Mouse (Mus musculus): Measurements from ENCODE around the gene Il5.
"Not testable (repeated sequence)": the region's sequence is repeated elsewhere in the genome, so short reads cannot be mapped to it uniquely, and the experiment has no call there.

The Il5 gene

DNA sequence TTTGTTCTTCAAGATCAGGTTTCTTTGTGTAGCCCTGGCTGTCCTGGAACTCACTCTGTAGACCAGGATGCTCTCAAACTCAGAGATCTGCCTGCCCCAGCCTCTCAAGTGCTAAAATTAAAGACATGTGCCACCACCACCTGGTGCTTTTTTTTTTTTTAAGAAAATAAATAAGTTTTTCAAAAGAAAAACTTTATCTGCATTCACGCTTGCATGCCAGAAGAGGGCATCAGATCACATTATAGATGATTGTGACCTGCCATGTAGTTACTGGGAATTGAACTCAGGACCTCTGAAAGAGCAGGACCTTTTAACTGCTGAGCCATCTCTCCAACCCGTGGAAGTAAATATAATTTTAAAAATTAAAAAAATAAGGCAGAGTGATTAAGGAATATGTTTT lies 24.7 kb downstream of the Il5 start:
- DNase-seq: no peak

DNA sequence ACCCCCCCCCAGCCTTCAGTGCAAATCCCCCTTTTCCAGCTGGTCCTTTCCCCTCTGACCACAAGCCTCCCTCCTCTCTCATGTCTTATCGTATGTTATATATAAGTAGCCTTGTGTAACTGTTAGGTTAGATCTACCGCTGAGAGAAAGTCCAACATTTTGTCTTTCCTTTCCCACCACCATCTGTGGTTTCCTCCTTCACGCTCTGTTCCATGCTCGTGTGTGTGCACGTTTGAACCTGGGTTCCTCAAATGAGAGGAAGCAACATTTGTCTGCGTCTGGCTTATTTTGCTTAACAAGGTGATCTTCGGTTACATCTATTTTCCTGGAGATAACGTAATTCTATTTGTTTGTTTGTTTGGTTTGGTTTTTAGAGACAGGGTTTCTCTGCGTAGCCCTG lies 27.4 kb downstream of the Il5 start:
- no peak for DNase-seq

GRCm38 (mm10) chr11:53748614-53749013 lies 28.0 kb downstream of the Il5 start:
- DNase-seq: no peak

DNA sequence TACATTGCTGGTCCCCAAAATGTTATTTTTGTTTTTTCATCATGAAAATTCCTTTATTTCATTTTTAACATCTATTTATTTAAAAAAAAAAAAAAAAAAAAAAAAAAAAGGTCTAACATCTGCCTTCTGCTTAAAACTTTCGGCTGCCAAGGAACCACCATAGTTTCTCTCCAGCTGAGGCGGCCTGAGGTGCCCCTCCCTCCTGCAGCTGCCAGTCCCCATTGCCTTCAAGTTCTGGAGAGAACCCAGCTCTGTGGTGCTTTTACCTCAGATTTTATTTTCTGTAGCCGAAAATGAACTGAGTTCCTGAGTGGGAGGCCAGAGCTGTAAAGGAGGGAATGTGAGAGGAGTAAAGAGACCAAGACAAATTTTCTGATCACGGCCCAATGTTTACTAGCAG lies 28.7 kb downstream of the Il5 start:
- no peak for DNase-seq

GRCm38 (mm10) chr11:53749716-53750352 lies 29.2 kb downstream of the Il5 start:
- DNase-seq: no peak

DNA sequence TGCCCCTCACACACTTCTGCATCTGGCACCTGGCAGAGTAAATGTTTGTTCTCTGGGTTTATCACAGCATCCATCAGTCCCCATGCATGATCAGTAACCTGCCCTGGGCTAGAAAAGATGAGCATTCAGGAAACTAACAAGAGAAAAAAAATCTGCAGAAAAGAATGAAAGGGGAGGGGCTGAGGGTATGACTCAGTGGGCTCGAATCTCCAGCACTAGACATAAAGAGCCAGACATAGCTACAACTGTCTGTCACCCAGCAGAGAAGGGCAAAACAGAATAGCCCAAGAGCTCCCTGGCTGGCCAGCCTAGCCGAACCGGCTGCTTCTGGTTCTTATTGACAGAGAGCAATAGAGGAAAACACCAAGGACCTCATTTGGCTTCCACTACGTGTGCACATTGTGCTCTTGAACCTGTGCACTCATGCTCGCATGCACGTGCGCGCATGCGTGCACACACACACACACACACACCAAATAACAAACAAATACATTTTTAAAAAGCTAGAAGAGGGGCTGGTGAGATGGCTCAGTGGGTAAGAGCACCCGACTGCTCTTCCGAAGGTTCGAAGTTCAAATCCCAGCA lies 34.5 kb downstream of the Il5 start:
- no peak for DNase-seq

DNA sequence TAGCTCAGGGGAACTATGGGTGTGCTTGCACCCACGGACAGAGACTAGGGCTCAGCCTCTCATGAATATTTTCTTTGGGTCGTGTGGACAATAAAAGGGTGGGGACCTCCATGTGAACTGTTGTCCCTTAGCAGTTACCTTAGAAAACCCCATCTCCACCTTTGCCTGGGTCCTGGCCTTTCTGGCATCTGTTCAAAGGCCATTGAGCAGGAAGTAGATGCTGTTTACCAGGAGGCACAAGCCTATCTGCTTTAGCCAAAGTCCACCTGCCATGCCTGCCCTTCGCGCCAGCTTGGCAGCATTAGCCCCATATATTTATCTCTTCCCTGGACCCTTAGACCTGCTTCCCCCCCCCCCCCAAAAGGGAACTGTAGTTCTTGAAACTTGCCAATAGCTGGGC lies 37.0 kb downstream of the Il5 start:
- DNase-seq: no peak

DNA sequence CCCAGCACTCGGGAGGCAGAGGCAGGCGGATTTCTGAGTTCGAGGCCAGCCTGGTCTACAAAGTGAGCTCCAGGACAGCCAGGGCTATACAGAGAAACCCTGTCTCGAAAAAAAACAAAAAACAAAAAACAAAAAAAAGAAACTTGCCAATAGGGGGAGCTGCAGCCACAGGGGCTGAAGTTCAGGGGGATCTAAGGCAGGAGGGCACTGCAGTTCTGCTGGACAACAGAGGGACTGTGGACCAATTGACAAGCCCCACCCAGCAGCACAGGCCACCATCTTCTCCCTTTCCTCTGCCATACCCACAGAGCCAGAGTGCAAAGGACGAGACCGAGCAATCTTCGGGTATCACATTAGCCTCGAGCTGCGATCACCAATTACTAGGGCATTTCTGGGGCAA lies 37.4 kb downstream of the Il5 start:
- DNase-seq: not testable (repeated sequence)

DNA sequence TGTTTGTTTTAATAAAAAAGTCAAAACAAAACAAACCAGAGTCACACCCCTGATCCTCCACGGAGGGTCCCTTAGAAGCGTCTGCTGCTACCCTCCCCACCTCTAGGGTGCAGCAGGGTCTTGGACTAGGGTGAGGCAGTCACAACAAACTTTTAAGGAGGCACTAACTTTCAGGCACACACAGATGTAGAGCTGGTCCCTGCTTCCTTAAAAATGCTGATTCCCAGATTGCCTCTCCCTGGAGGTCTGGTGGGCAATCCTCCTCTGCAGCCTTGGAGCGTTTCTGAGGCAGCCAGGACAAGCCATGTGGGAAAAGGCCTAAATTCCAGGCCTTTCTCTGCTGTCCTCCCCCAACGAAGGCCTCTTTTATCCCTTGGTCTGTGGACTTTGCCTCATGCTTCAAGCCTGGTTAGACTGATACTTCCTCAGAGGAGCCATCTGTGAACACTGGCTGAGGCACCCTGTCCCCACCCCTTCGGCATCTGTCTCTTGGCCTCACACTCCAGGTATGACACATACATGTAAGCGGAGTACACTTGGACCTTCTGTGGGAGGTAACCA lies 38.3 kb downstream of the Il5 start:
- no peak for DNase-seq

DNA sequence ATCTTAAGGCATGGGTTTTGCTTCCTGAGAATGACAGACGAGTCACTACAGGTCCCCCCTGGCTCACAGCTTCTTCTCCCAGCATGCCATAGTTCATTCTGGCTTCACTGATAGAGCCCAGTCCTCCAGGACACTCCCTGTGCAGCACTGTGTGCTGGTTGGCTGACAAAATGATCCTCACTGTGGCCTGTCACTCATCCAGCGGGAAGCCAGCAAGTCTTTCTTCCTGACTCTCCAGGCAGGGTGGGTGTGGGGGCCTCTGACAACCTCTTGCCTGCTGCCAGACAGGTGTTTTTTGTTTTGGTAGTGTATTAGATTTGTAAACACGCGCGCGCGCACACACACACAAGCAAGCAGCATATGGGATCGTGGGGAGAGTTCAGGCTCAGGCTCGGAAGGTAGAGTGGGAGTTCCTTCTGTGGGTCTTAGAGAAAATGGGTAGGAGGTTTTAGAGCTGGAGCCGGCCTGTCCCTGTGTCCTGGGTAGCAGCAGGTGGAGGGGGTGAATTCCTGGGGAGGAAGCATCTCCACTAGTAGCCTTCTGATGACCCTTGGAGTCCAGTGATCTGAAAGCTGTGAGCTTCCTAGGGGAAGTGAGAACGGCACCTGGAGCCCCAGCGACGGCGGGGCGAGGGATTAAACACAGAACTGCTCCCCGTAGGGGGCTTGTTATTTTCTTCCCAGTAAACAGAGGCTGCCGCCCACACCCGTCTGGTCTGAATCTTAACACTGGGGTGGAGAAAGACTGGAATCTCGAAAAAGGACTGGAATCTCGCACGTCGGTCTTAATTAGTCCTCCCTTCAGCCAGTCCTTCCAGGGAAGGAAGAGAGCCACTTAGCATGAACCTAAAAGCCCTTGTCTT lies 39.2 kb downstream of the Il5 start:
- no peak for DNase-seq

GRCm38 (mm10) chr11:53761284-53761683 lies 40.7 kb downstream of the Il5 start:
- no peak for DNase-seq

DNA sequence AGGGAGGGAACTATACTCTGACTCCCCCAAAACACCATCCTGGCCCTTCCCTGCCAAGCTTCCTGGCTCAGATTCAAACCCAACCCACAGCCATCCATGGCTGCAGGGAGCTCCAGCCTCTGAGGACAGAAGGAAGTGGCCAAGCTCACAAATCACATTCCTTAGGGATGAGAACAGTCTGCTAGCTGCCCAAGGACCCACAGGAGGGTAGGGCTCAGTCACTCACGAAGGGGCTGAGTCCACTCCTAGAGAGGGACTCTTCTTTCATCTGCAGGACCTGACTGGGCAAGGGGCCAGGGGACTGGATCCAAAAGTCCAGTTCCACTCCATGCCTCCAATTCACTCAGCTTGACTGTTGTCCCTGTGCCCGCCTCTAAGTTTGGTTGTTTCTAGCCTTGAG lies 41.2 kb downstream of the Il5 start:
- DNase-seq: peak in 1 of 2 experiments; percentile 18

GRCm38 (mm10) chr11:53762426-53762825 lies 41.8 kb downstream of the Il5 start:
- no peak for DNase-seq

- DNase-seq: peak; percentile 64 to 76
Observed at GRCm38 (mm10) chr11:53762827-53763495, 42.4 kb downstream of the Il5 start.

- DNase-seq: peak; percentile 91 to 96
Observed at GRCm38 (mm10) chr11:53763496-53764140, 43.0 kb downstream of the Il5 start.

- DNase-seq: no peak
Observed at GRCm38 (mm10) chr11:53764581-53764980, 44.0 kb downstream of the Il5 start.

GRCm38 (mm10) chr11:53768422-53769184 lies 48.0 kb downstream of the Il5 start:
- DNase-seq: no peak

- DNase-seq: no peak
Observed at GRCm38 (mm10) chr11:53769185-53769576, 48.6 kb downstream of the Il5 start.

- DNase-seq: peak; percentile 96 to 98
Observed at GRCm38 (mm10) chr11:53769760-53770124, 49.1 kb downstream of the Il5 start, which contains the start of gene Irf1. Gene Irf1, plus strand, starts transcription at chr11:53770014.

- DNase-seq: peak; percentile 74 to 78
Observed at GRCm38 (mm10) chr11:53770125-53770791, 49.7 kb downstream of the Il5 start.

All from spleen, adult 18-20 months (tissue).